Mouse (Mus musculus): Measurements from ENCODE around the gene Cadps. TPM values are rescaled to one million over a fixed set of nuclear protein-coding genes. Genes with fewer than 3 reads are reported as not detected.

Cadps gene
- total and polyA plus RNA-seq, 2 experiments, result under 0.01 TPM; not detected in 1

- Histone ChIP-seq H3K79me2 (ENCODE audit: control insufficient read depth, insufficient read depth, low read length) (no peaks in the 10 kb centered on the region), H3K36me3 (ENCODE audit: control insufficient read depth, insufficient read depth, low read length) (no peaks in the 10 kb centered on the region), H3K27me3 (ENCODE audit: control insufficient read depth, insufficient read depth, low read length) (peaks cover 13% of the 10 kb centered on the region), H3K9ac (ENCODE audit: low read depth, low read length) (no peak overlapping the region), H3K4me1 (ENCODE audit: control insufficient read depth, insufficient read depth, low read length) (no peaks in the 10 kb centered on the region), H3K4me3 (ENCODE audit: insufficient read depth, low read depth, low read length) (no peak overlapping the region), H3K27ac (replicated peaks; ENCODE audit: insufficient read depth, low read depth, low read length) (no peak overlapping the region)
- DNase-seq (ENCODE audit: extremely low read depth, low read depth, low spot score), result no peak
- WGBS, result 86% methylated on average over 1 of the region's 1 CpGs
- no peak for TF ChIP-seq CTCF (IDR thresholded peaks at IDR 0.05; ENCODE audit: low read depth, low read length)
- TF ChIP-seq POLR2A (IDR thresholded peaks at IDR 0.05; ENCODE audit: extremely low read depth, insufficient read depth, low read length), result no peak
These were observed 4.4 kb downstream of the Cadps start for GRCm38 (mm10) chr14:12818442-12818841.

GRCm38 (mm10) chr14:12812072-12812471, 10.8 kb downstream of the Cadps start:
- WGBS, result 77% methylated on average over 3 of the region's 3 CpGs
- H3K36me3 ChIP-seq (ENCODE audit: control insufficient read depth, insufficient read depth, low read length), result no peaks in the 10 kb centered on the region

GRCm38 (mm10) chr14:12802995-12803394, 19.9 kb downstream of the Cadps start:
- no peak overlapping the region for H3K27ac ChIP-seq (replicated peaks; ENCODE audit: insufficient read depth, low read depth, low read length)
- no peak overlapping the region for H3K9ac ChIP-seq (ENCODE audit: low read depth, low read length)
- no peak overlapping the region for H3K4me3 ChIP-seq (ENCODE audit: insufficient read depth, low read depth, low read length)
- DNase-seq (ENCODE audit: extremely low read depth, low read depth, low spot score), result no peak
- WGBS, result 60% methylated on average over 1 of the region's 1 CpGs
- no peaks in the 10 kb centered on the region for H3K36me3 ChIP-seq (ENCODE audit: control insufficient read depth, insufficient read depth, low read length)
- no peak for TF ChIP-seq CTCF (IDR thresholded peaks at IDR 0.05; ENCODE audit: low read depth, low read length)
- TF ChIP-seq POLR2A (IDR thresholded peaks at IDR 0.05; ENCODE audit: extremely low read depth, insufficient read depth, low read length), result no peak
- no peaks in the 10 kb centered on the region for H3K27me3 ChIP-seq (ENCODE audit: control insufficient read depth, insufficient read depth, low read length)
- no peaks in the 10 kb centered on the region for H3K79me2 ChIP-seq (ENCODE audit: control insufficient read depth, insufficient read depth, low read length)
- H3K4me1 ChIP-seq (ENCODE audit: control insufficient read depth, insufficient read depth, low read length), result no peaks in the 10 kb centered on the region

More at GRCm38 (mm10) chr14:12812072-12812471, 10.8 kb downstream of the Cadps start:
- no peak overlapping the region for H3K27ac ChIP-seq (replicated peaks; ENCODE audit: insufficient read depth, low read depth, low read length)
- H3K9ac ChIP-seq (ENCODE audit: low read depth, low read length), result no peak overlapping the region
- H3K79me2 ChIP-seq (ENCODE audit: control insufficient read depth, insufficient read depth, low read length), result no peaks in the 10 kb centered on the region
- TF ChIP-seq POLR2A (IDR thresholded peaks at IDR 0.05; ENCODE audit: extremely low read depth, insufficient read depth, low read length), result no peak
- TF ChIP-seq CTCF (IDR thresholded peaks at IDR 0.05; ENCODE audit: low read depth, low read length), result no peak
- no peak overlapping the region for H3K4me3 ChIP-seq (ENCODE audit: insufficient read depth, low read depth, low read length)
- no peaks in the 10 kb centered on the region for H3K4me1 ChIP-seq (ENCODE audit: control insufficient read depth, insufficient read depth, low read length)
- H3K27me3 ChIP-seq (ENCODE audit: control insufficient read depth, insufficient read depth, low read length), result no peaks in the 10 kb centered on the region
- no peak for DNase-seq (ENCODE audit: extremely low read depth, low read depth, low spot score)

- WGBS, result 53% methylated on average over 2 of the region's 2 CpGs
These were observed 21.8 kb downstream of the Cadps start for GRCm38 (mm10) chr14:12801100-12801499.

GRCm38 (mm10) chr14:12798926-12799325, 24.0 kb downstream of the Cadps start:
- Histone ChIP-seq H3K4me3 (ENCODE audit: insufficient read depth, low read depth, low read length) (no peak overlapping the region), H3K79me2 (ENCODE audit: control insufficient read depth, insufficient read depth, low read length) (no peaks in the 10 kb centered on the region), H3K36me3 (ENCODE audit: control insufficient read depth, insufficient read depth, low read length) (no peaks in the 10 kb centered on the region), H3K4me1 (ENCODE audit: control insufficient read depth, insufficient read depth, low read length) (no peaks in the 10 kb centered on the region), H3K9ac (ENCODE audit: low read depth, low read length) (no peak overlapping the region), H3K27me3 (ENCODE audit: control insufficient read depth, insufficient read depth, low read length) (no peaks in the 10 kb centered on the region), H3K27ac (replicated peaks; ENCODE audit: insufficient read depth, low read depth, low read length) (no peak overlapping the region)
- DNase-seq (ENCODE audit: extremely low read depth, low read depth, low spot score), result no peak
- TF ChIP-seq POLR2A (IDR thresholded peaks at IDR 0.05; ENCODE audit: extremely low read depth, insufficient read depth, low read length), result no peak

More at GRCm38 (mm10) chr14:12801100-12801499, 21.8 kb downstream of the Cadps start:
- TF ChIP-seq POLR2A (IDR thresholded peaks at IDR 0.05; ENCODE audit: extremely low read depth, insufficient read depth, low read length) (no peak), CTCF (IDR thresholded peaks at IDR 0.05; ENCODE audit: low read depth, low read length) (no peak)
- no peaks in the 10 kb centered on the region for H3K4me1 ChIP-seq (ENCODE audit: control insufficient read depth, insufficient read depth, low read length)
- no peak overlapping the region for H3K27ac ChIP-seq (replicated peaks; ENCODE audit: insufficient read depth, low read depth, low read length)
- H3K79me2 ChIP-seq (ENCODE audit: control insufficient read depth, insufficient read depth, low read length), result no peaks in the 10 kb centered on the region
- no peak for DNase-seq (ENCODE audit: extremely low read depth, low read depth, low spot score)
- H3K36me3 ChIP-seq (ENCODE audit: control insufficient read depth, insufficient read depth, low read length), result no peaks in the 10 kb centered on the region
- H3K4me3 ChIP-seq (ENCODE audit: insufficient read depth, low read depth, low read length), result no peak overlapping the region
- no peak overlapping the region for H3K9ac ChIP-seq (ENCODE audit: low read depth, low read length)
- H3K27me3 ChIP-seq (ENCODE audit: control insufficient read depth, insufficient read depth, low read length), result no peaks in the 10 kb centered on the region

GRCm38 (mm10) chr14:12784296-12784695, 38.6 kb downstream of the Cadps start:
- no peak overlapping the region for H3K9ac ChIP-seq (ENCODE audit: low read depth, low read length)
- no peak overlapping the region for H3K4me3 ChIP-seq (ENCODE audit: insufficient read depth, low read depth, low read length)
- H3K27me3 ChIP-seq (ENCODE audit: control insufficient read depth, insufficient read depth, low read length), result no peaks in the 10 kb centered on the region
- H3K79me2 ChIP-seq (ENCODE audit: control insufficient read depth, insufficient read depth, low read length), result no peaks in the 10 kb centered on the region
- H3K36me3 ChIP-seq (ENCODE audit: control insufficient read depth, insufficient read depth, low read length), result no peaks in the 10 kb centered on the region
- H3K27ac ChIP-seq (replicated peaks; ENCODE audit: insufficient read depth, low read depth, low read length), result no peak overlapping the region
- TF ChIP-seq POLR2A (IDR thresholded peaks at IDR 0.05; ENCODE audit: extremely low read depth, insufficient read depth, low read length), result no peak
- no peak for TF ChIP-seq CTCF (IDR thresholded peaks at IDR 0.05; ENCODE audit: low read depth, low read length)
- DNase-seq (ENCODE audit: extremely low read depth, low read depth, low spot score), result no peak
- no peaks in the 10 kb centered on the region for H3K4me1 ChIP-seq (ENCODE audit: control insufficient read depth, insufficient read depth, low read length)
- WGBS, result 70% methylated on average over 1 of the region's 1 CpGs
